Mouse (Mus musculus) embryonic facial prominence, embryonic 11.5 days (tissue): ENCODE data around the gene 1810013L24Rik. TPM values are rescaled to one million over a fixed set of nuclear protein-coding genes. Genes with fewer than 3 reads are reported as not detected.
A peak's percentile ranks its signal among the peaks of the same experiment; 100 is the strongest.

Experiments used
- ATAC-seq: fragments of 200-750 bp; cut with Nextera tagmentation; replicated peaks from 2 replicates; pipeline ENCODE4 v1.8.0; 2017; ENCODE audit warnings: low read depth; ENCODE audit not compliant: insufficient number of reproducible peaks, low FRiP score, low TSS enrichment
- DNase-seq: peaks from one replicate; pipeline ENCODE4 v3.0.0-alpha.2; 2015; ENCODE audit warnings: low spot score
- H3K27ac ChIP-seq: fragments of 300-500 bp; sonication (generic); replicated peaks from 2 replicates; pipeline ENCODE4 v1.5.1; 2014; ENCODE audit warnings: mild to moderate bottlenecking, low read depth, low read length, control low read depth
- H3K27me3 ChIP-seq: fragments of 300-500 bp; sonication (generic); 2 replicates; pipeline ENCODE4 v1.6.1; 2014; ENCODE audit warnings: mild to moderate bottlenecking, low read length, moderate library complexity, mixed read lengths; ENCODE audit not compliant: control insufficient read depth, insufficient read depth
- H3K36me3 ChIP-seq: fragments of 300-500 bp; sonication (generic); replicated peaks from 2 replicates; pipeline ENCODE4 v1.6.1; 2014; ENCODE audit warnings: low read depth, mild to moderate bottlenecking, low read length, moderate library complexity, mixed read lengths; ENCODE audit not compliant: control insufficient read depth, insufficient read depth
- H3K4me1 ChIP-seq: fragments of 300-500 bp; sonication (generic); 2 replicates; pipeline ENCODE4 v1.6.1; 2014; ENCODE audit warnings: low read length, mixed read lengths; ENCODE audit not compliant: control insufficient read depth, insufficient read depth
- H3K4me2 ChIP-seq: fragments of 300-500 bp; sonication (generic); 2 replicates; pipeline ENCODE4 v1.6.1; 2014; ENCODE audit warnings: low read depth, mild to moderate bottlenecking, control low read depth, low read length, moderate library complexity
- H3K4me3 ChIP-seq: fragments of 300-500 bp; sonication (generic); 2 replicates; pipeline ENCODE4 v1.5.1; 2014; ENCODE audit warnings: low read depth, low read length, control low read depth
- H3K9ac ChIP-seq: fragments of 300-500 bp; sonication (generic); replicated peaks from 2 replicates; pipeline ENCODE4 v1.6.1; 2014; ENCODE audit warnings: mild to moderate bottlenecking, control low read depth, low read length
- H3K9me3 ChIP-seq: fragments of 300-500 bp; sonication (generic); replicated peaks from 2 replicates; pipeline ENCODE4 v1.6.1; 2016; ENCODE audit warnings: mild to moderate bottlenecking, low read length, inconsistent platforms, mixed read lengths; ENCODE audit not compliant: control insufficient read depth
- WGBS: fragments of 180-500 bp; shearing (Covaris S2); extraction: QIAGEN DNeasy Blood & Tissue Kit; methylation state at CpG from one replicate; pipeline ENCODE4 v1.1.7; 2014; 5-methylcytosine and 5-hydroxymethylcytosine counted together
- polyA plus RNA-seq: library from polyadenylated mRNA; unstranded; fragments of >200 nt; fragmentation: Nextera tagmentation; extraction: Ambion mirVana; gene quantifications from 2 replicates; pipeline ENCODE4 v1.2.1, GENCODE M21; 2014

The 1810013L24Rik gene
- 17.1 and 17.3 TPM in 2 replicates for polyA plus RNA-seq

- Histone ChIP-seq H3K4me1 (no peaks in the 10 kb centered on the region), H3K9me3 (no peaks in the 10 kb centered on the region), H3K9ac (peak within 1 kb of the TSS; percentile 99), H3K36me3 (no peaks in the 10 kb centered on the region), H3K4me2 (peak within 1 kb of the TSS; percentile 76), H3K4me3 (peak within 1 kb of the TSS; percentile 99), H3K27me3 (no peaks in the 10 kb centered on the region), H3K27ac (peak within 1 kb of the TSS; percentile 93)
- DNase-seq (peak; percentile 98), ATAC-seq (peak; percentile 96)
- under 1% methylated on average over 71 of the region's 80 CpGs for WGBS
These were observed at the start of gene 1810013L24Rik for GRCm38 (mm10) chr16:8829564-8830359. Gene 1810013L24Rik (plus strand): TSS chr16:8830100.

GRCm38 (mm10) chr16:8780187-8780586 lies 49.7 kb upstream of the 1810013L24Rik start:
- 87% methylated on average over 3 of the region's 3 CpGs for WGBS
- no peaks in the 10 kb centered on the region for H3K27me3 ChIP-seq
- DNase-seq = no peak
- no peak overlapping the region for H3K27ac ChIP-seq
- no peak for ATAC-seq
- H3K36me3 ChIP-seq = no peaks in the 10 kb centered on the region
- H3K4me2 ChIP-seq = no peak overlapping the region
- H3K9ac ChIP-seq = no peak overlapping the region
- no peaks in the 10 kb centered on the region for H3K4me1 ChIP-seq
- no peaks in the 10 kb centered on the region for H3K9me3 ChIP-seq
- H3K4me3 ChIP-seq = no peak overlapping the region

GRCm38 (mm10) chr16:8781191-8781590 lies 48.7 kb upstream of the 1810013L24Rik start:
- WGBS = 71% methylated on average over 6 of the region's 6 CpGs
- ATAC-seq (peak; percentile 44; the same call in 1 of the 2 replicates), DNase-seq (no peak)

GRCm38 (mm10) chr16:8781660-8782059 lies 48.2 kb upstream of the 1810013L24Rik start:
- ATAC-seq (no peak), DNase-seq (no peak)
- no peak overlapping the region for H3K27ac ChIP-seq
- no peaks in the 10 kb centered on the region for H3K9me3 ChIP-seq
- H3K4me1 ChIP-seq = no peaks in the 10 kb centered on the region
- H3K9ac ChIP-seq = no peak overlapping the region
- no peaks in the 10 kb centered on the region for H3K36me3 ChIP-seq
- 89% methylated on average over 2 of the region's 2 CpGs for WGBS
- no peaks in the 10 kb centered on the region for H3K27me3 ChIP-seq
- H3K4me3 ChIP-seq = no peak overlapping the region
- H3K4me2 ChIP-seq = no peak overlapping the region

More at GRCm38 (mm10) chr16:8781191-8781590, 48.7 kb upstream of the 1810013L24Rik start:
- no peak overlapping the region for H3K4me2 ChIP-seq
- no peaks in the 10 kb centered on the region for H3K27me3 ChIP-seq
- H3K9ac ChIP-seq = no peak overlapping the region
- H3K4me3 ChIP-seq = no peak overlapping the region
- H3K27ac ChIP-seq = no peak overlapping the region
- no peaks in the 10 kb centered on the region for H3K36me3 ChIP-seq
- H3K4me1 ChIP-seq = no peaks in the 10 kb centered on the region
- H3K9me3 ChIP-seq = no peaks in the 10 kb centered on the region

- no peak for ATAC-seq
- H3K27ac ChIP-seq = no peak overlapping the region
- H3K4me2 ChIP-seq = no peak overlapping the region
- no peak overlapping the region for H3K9ac ChIP-seq
- H3K9me3 ChIP-seq = no peaks in the 10 kb centered on the region
- H3K36me3 ChIP-seq = no peaks in the 10 kb centered on the region
- DNase-seq = no peak
- no peak overlapping the region for H3K4me3 ChIP-seq
- no peaks in the 10 kb centered on the region for H3K27me3 ChIP-seq
- H3K4me1 ChIP-seq = no peaks in the 10 kb centered on the region
- WGBS = 83% methylated on average over 16 of the region's 16 CpGs
These were observed 46.5 kb upstream of the 1810013L24Rik start for GRCm38 (mm10) chr16:8783198-8783913.

GRCm38 (mm10) chr16:8784753-8785152 lies 45.1 kb upstream of the 1810013L24Rik start:
- no peak overlapping the region for H3K4me2 ChIP-seq
- no peaks in the 10 kb centered on the region for H3K9me3 ChIP-seq
- no peaks in the 10 kb centered on the region for H3K4me1 ChIP-seq
- no peaks in the 10 kb centered on the region for H3K36me3 ChIP-seq
- no peaks in the 10 kb centered on the region for H3K27me3 ChIP-seq
- DNase-seq (no peak), ATAC-seq (no peak)
- H3K27ac ChIP-seq = no peak overlapping the region
- H3K9ac ChIP-seq = no peak overlapping the region
- no peak overlapping the region for H3K4me3 ChIP-seq
- 70% methylated on average over 3 of the region's 3 CpGs for WGBS

- H3K27me3 ChIP-seq = no peaks in the 10 kb centered on the region
- no peak for DNase-seq
- H3K36me3 ChIP-seq = no peaks in the 10 kb centered on the region
- no peaks in the 10 kb centered on the region for H3K4me1 ChIP-seq
- H3K27ac ChIP-seq = no peak overlapping the region
- H3K4me2 ChIP-seq = no peak overlapping the region
- H3K4me3 ChIP-seq = no peak overlapping the region
- no peak for ATAC-seq
- no peaks in the 10 kb centered on the region for H3K9me3 ChIP-seq
- no peak overlapping the region for H3K9ac ChIP-seq
- 84% methylated on average over 4 of the region's 4 CpGs for WGBS
These were observed 39.0 kb upstream of the 1810013L24Rik start for GRCm38 (mm10) chr16:8790886-8791285.
